Mouse (Mus musculus): Measurements from ENCODE around the gene Igfl3.
A peak's percentile ranks its signal among the peaks of the same experiment; 100 is the strongest.

Gene Igfl3

DNA sequence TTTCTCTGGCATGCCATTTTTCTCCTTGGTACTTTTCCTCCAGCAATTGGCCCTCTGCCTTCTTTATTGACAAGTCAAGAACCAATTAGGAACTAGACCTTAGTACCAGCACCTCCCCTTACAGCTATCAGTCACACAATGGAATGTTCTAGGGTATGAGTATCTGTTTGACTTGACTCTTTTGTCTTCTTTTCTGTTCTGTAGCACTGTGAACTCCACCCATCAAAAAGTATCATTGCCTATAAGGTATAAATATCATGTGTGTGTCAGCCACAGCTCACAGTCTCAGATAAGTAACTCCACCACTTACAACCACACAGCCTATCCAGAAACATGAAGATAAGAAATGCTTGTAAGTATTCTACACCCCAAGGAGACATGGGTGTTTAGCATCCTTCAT lies at the start of gene Igfl3:
Gene Igfl3 (plus strand): TSS at position 301 of the 400 bp plus-strand sequence.
- no peak for DNase-seq (ENCODE audit: low spot score)

DNA sequence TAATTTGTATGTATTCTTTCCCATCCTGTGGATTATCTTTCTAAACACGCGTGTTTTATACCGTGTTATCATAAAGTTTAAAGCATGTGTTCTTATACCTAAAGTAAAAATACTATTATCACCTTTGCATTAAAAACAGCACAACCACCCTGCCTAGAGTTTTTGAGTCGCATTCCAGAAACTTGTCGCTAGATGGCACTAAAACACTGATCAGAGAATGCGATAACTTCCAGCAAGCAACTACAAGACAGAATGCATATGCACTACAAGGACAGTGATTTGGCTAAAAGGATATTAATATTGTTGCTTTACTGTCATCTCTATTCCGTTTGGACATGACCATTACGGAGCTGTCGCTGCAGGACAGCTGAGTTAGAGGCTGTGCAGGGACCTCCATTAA lies 34.6 kb downstream of the Igfl3 start:
- DNase-seq (ENCODE audit: low spot score), result peak; percentile 43

- DNase-seq (ENCODE audit: low spot score), result no peak
Observed at GRCm38 (mm10) chr7:18214699-18215098, 38.4 kb downstream of the Igfl3 start.
